Mouse (Mus musculus): ENCODE results near the gene Slc22a13. TPM values are rescaled to one million over a fixed set of nuclear protein-coding genes. Genes with fewer than 3 reads are reported as not detected.

Gene Slc22a13
- under 1 TPM in 1 of 2 experiments, not detected in 1; 0.24 TPM for total RNA-seq (2023)

GRCm38 (mm10) chr9:119208998-119209397, at the start of gene Slc22a13:
Slc22a13 (minus strand) TSS chr9:119209098.

DNA sequence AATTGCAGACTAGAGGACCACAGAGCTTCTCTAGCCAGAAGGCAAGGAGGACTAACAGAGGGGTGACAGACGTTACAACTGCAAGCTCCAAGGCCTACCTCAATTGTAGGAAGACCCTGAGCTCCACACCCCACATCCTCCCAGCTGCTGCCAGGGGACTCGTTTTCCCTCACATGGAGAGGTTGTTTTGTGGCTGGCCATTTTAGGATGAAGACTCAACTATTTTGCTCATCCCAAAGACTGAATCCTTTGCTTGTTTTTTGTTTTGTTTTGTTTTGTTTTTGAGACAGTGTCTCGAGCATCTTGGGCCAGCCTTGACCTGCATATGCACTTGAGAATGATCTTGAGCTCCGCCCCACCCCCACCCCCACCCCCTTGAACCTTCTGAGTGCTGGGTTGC, 50.0 kb downstream of the Slc22a13 start, which contains the start of gene Gm47289:
Gm47289 (plus strand) TSS at position 301 of the 400 bp plus-strand sequence.

GRCm38 (mm10) chr9:119156278-119157201, 52.4 kb downstream of the Slc22a13 start, which contains the start of gene Acaa1b:
Acaa1b (minus strand) TSS chr9:119157093.

Other genes starting within 250 kb of the Slc22a13 start
- gene Vill, start 156.3 kb downstream of the Slc22a13 start, total RNA-seq (2023) = 10 to 100 TPM; 32.9 to 41.9 TPM
- 1 to 10 TPM; 5.5 to 6.2 TPM for gene Plcd1, start 115.6 kb downstream of the Slc22a13 start, total RNA-seq (2023)
- under 1 TPM; 0.39 to 0.52 TPM for gene Dlec1, start 106.6 kb downstream of the Slc22a13 start, total RNA-seq (2023)
- 1 to 10 TPM; 1.1 to 1.3 TPM for gene Acaa1b, start 52.0 kb downstream of the Slc22a13 start, total RNA-seq (2023)
- gene Gm47289, start 49.9 kb downstream of the Slc22a13 start, total RNA-seq (2023) = not detected
- 10 to 100 TPM; 37.3 to 40.8 TPM for gene Oxsr1, start 113.3 kb upstream of the Slc22a13 start, total RNA-seq (2023)
- 10 to 100 TPM; 71.9 to 80.1 TPM for gene Acaa1a, start 130.6 kb upstream of the Slc22a13 start, total RNA-seq (2023)
- gene Myd88, start 132.3 kb upstream of the Slc22a13 start, total RNA-seq (2023) = 100 to 1,000 TPM; 107 to 123 TPM
- gene Xylb, start 148.3 kb upstream of the Slc22a13 start, total RNA-seq (2023) = 1 to 10 TPM; 2.8 to 3.0 TPM
- not detected for gene Slc22a14, start 156.5 kb upstream of the Slc22a13 start, total RNA-seq (2023)
- gene Acvr2b, start 193.0 kb upstream of the Slc22a13 start, total RNA-seq (2023) = 1 to 10 TPM; 5.4 to 7.9 TPM
- 1 to 10 TPM; 3.1 to 4.1 TPM for gene Exog, start 235.8 kb upstream of the Slc22a13 start, total RNA-seq (2023)